Mouse (Mus musculus) myocyte (in vitro differentiated cells): ENCODE data around the gene Dpf1. TPM values are rescaled to one million over a fixed set of nuclear protein-coding genes. Genes with fewer than 3 reads are reported as not detected.

Source experiments
- H3K27me3 ChIP-seq: one replicate; pipeline ENCODE4 v1.6.1; 2011; ENCODE audit not compliant: control insufficient read depth, insufficient read depth, insufficient read length
- H3K36me3 ChIP-seq: one replicate; pipeline ENCODE4 v1.6.1; 2011; ENCODE audit not compliant: control insufficient read depth, insufficient read depth
- H3K4me2 ChIP-seq: one replicate; pipeline ENCODE4 v1.6.1; 2011; ENCODE audit warnings: low read depth, control low read depth
- H3K4me3 ChIP-seq: one replicate; pipeline ENCODE4 v1.5.1; 2011; ENCODE audit warnings: mild to moderate bottlenecking, control low read depth, moderate library complexity
- H3K79me2 ChIP-seq: one replicate; pipeline ENCODE4 v1.6.1; 2011; ENCODE audit not compliant: control insufficient read depth, insufficient read depth
- H3ac ChIP-seq: one replicate; pipeline ENCODE4 v1.6.1; 2011; ENCODE audit not compliant: control insufficient read depth, insufficient read length
- CEBPB ChIP-seq: IDR thresholded peaks from 2 replicates; pipeline ENCODE4 v1.6.1; 2011; ENCODE audit warnings: mild to moderate bottlenecking, moderate library complexity; ENCODE audit not compliant: poor library complexity, insufficient read depth, severe bottlenecking
- E2F4 ChIP-seq: IDR thresholded peaks from one replicate; pipeline ENCODE4 v1.6.1; 2011; ENCODE audit warnings: mild to moderate bottlenecking, control low read depth, moderate library complexity; ENCODE audit not compliant: insufficient read depth
- MAX ChIP-seq: IDR thresholded peaks from one replicate; pipeline ENCODE4 v1.6.1; 2011; ENCODE audit warnings: low read depth, mild to moderate bottlenecking, control low read depth
- MYOD1 ChIP-seq, 3 experiments: IDR thresholded peaks; one replicate each; pipeline ENCODE4 v1.6.1; 2011; ENCODE audit warnings: control low read depth in 2 of 3, low read depth in 2 of 3, mild to moderate bottlenecking in 2 of 3, moderate library complexity in 1 of 3; ENCODE audit not compliant: insufficient read length in 2 of 3, control insufficient read depth in 1 of 3
- MYOG ChIP-seq, 3 experiments: IDR thresholded peaks; one replicate each; pipeline ENCODE4 v1.6.1; 2011; ENCODE audit warnings: control low read depth in 2 of 3, low read depth in 2 of 3, mild to moderate bottlenecking in 2 of 3; ENCODE audit not compliant: insufficient read length in 2 of 3, control insufficient read depth in 1 of 3, insufficient read depth in 1 of 3
- POLR2A ChIP-seq: IDR thresholded peaks from one replicate; pipeline ENCODE4 v1.6.1; 2011; ENCODE audit warnings: low read depth, mild to moderate bottlenecking, control low read depth, moderate library complexity; ENCODE audit not compliant: insufficient read length
- POLR2AphosphoS2 ChIP-seq: IDR thresholded peaks from one replicate; pipeline ENCODE4 v1.6.1; 2011; ENCODE audit warnings: low read depth, control low read depth; ENCODE audit not compliant: insufficient read length
- REST ChIP-seq: IDR thresholded peaks from one replicate; pipeline ENCODE4 v1.6.1; 2011; ENCODE audit warnings: mild to moderate bottlenecking, control low read depth, moderate library complexity; ENCODE audit not compliant: insufficient read depth, insufficient read length
- SRF ChIP-seq: IDR thresholded peaks from one replicate; pipeline ENCODE4 v1.6.1; 2011; ENCODE audit warnings: low read depth; ENCODE audit not compliant: control insufficient read depth, insufficient read length
- TCF12 ChIP-seq: IDR thresholded peaks from one replicate; pipeline ENCODE4 v1.6.1; 2011; ENCODE audit warnings: mild to moderate bottlenecking, control low read depth; ENCODE audit not compliant: poor library complexity, insufficient read depth, severe bottlenecking
- TCF3 ChIP-seq: IDR thresholded peaks from one replicate; pipeline ENCODE4 v1.6.1; 2011; ENCODE audit warnings: low read depth, control low read depth; ENCODE audit not compliant: insufficient read length
- USF1 ChIP-seq: IDR thresholded peaks from one replicate; pipeline ENCODE4 v1.6.1; 2011; ENCODE audit warnings: low read depth, mild to moderate bottlenecking, control low read depth, moderate library complexity
- polyA plus RNA-seq: library from polyadenylated mRNA; unstranded; fragments of >200 nt; fragmentation: generic; extraction: Trizol; gene quantifications from one replicate; pipeline ENCODE4 v1.2.1, GENCODE M21; 2012; ENCODE audit warnings: missing spikeins

Dpf1 gene
- polyA plus RNA-seq, 1 experiment, result 3.4 TPM

- TF ChIP-seq E2F4 (no peak), POLR2AphosphoS2 (peak; percentile 51)
- H3ac ChIP-seq, result no peak overlapping the region
- H3K79me2 ChIP-seq, result no peaks in the 10 kb centered on the region
- no peaks in the 10 kb centered on the region for H3K27me3 ChIP-seq
- no peak overlapping the region for H3K4me3 ChIP-seq
- H3K36me3 ChIP-seq, result no peaks in the 10 kb centered on the region
- no peak overlapping the region for H3K4me2 ChIP-seq
Measured at GRCm38 (mm10) chr7:29318115-29318911, 14.6 kb downstream of the Dpf1 start.

GRCm38 (mm10) chr7:29319337-29320307, 15.9 kb downstream of the Dpf1 start:
- Histone ChIP-seq H3K36me3 (no peaks in the 10 kb centered on the region), H3K4me2 (no peak overlapping the region), H3K4me3 (no peak overlapping the region), H3ac (no peak overlapping the region), H3K79me2 (no peaks in the 10 kb centered on the region), H3K27me3 (no peaks in the 10 kb centered on the region)
- TF ChIP-seq MYOG (IDR thresholded peaks at IDR 0.05; ENCODE audit: control insufficient read depth in 1 of 3, insufficient read depth in 1 of 3, insufficient read length in 2 of 3, low read depth in 2 of 3) (no peak), POLR2A (no peak), SRF (no peak)

GRCm38 (mm10) chr7:29327087-29327486, 23.3 kb downstream of the Dpf1 start:
- H3K36me3 ChIP-seq, result no peaks in the 10 kb centered on the region

DNA sequence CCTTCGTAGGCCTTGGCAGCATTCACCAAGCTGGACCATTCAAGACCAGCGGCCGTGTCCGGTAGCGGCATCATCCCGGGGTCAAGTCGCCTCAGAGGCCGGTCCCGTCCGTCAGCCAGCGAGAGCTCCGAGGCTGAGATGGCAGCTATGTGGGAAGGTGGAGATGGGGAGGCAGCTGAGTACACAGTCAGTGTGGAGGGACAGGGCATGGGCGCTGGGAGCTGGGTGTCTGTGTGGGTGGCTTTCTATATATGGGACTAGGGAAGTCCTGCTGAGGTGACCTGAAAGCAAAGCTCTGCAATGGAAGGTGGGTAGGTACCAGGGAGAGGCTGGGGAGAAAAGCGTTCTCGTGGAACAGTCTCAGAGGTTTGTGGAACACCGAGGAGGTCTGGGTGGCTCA, 25.2 kb downstream of the Dpf1 start:
- H3K27me3 ChIP-seq, result no peaks in the 10 kb centered on the region
- TF ChIP-seq POLR2A (no peak), POLR2AphosphoS2 (no peak), CEBPB (no peak), REST (no peak), E2F4 (no peak), MAX (no peak), SRF (no peak), USF1 (no peak), MYOD1 (IDR thresholded peaks at IDR 0.05; ENCODE audit: control insufficient read depth in 1 of 3, insufficient read length in 2 of 3, low read depth in 2 of 3) (no peak), MYOG (IDR thresholded peaks at IDR 0.05; ENCODE audit: control insufficient read depth in 1 of 3, insufficient read depth in 1 of 3, insufficient read length in 2 of 3, low read depth in 2 of 3) (no peak), TCF12 (no peak), TCF3 (no peak)
- no peak overlapping the region for H3ac ChIP-seq
- H3K36me3 ChIP-seq, result no peaks in the 10 kb centered on the region
- H3K4me3 ChIP-seq, result no peak overlapping the region
- H3K79me2 ChIP-seq, result no peaks in the 10 kb centered on the region
- H3K4me2 ChIP-seq, result no peak overlapping the region

More at GRCm38 (mm10) chr7:29327087-29327486, 23.3 kb downstream of the Dpf1 start:
- Histone ChIP-seq H3K4me3 (no peak overlapping the region), H3ac (no peak overlapping the region), H3K79me2 (no peaks in the 10 kb centered on the region), H3K27me3 (no peaks in the 10 kb centered on the region), H3K4me2 (no peak overlapping the region)
- TF ChIP-seq TCF3 (no peak), CEBPB (no peak), E2F4 (no peak)

GRCm38 (mm10) chr7:29334156-29334555, 30.4 kb downstream of the Dpf1 start:
- TF ChIP-seq MYOG (IDR thresholded peaks at IDR 0.05; ENCODE audit: control insufficient read depth in 1 of 3, insufficient read depth in 1 of 3, insufficient read length in 2 of 3, low read depth in 2 of 3) (no peak), MAX (no peak), POLR2AphosphoS2 (no peak)
- H3K4me3 ChIP-seq, result no peak overlapping the region
- H3K36me3 ChIP-seq, result no peaks in the 10 kb centered on the region
- no peak overlapping the region for H3ac ChIP-seq
- H3K4me2 ChIP-seq, result no peak overlapping the region
- H3K79me2 ChIP-seq, result no peaks in the 10 kb centered on the region
- H3K27me3 ChIP-seq, result no peaks in the 10 kb centered on the region
